Mouse (Mus musculus): ENCODE results near the gene Ttc29.

Gene Ttc29

DNA sequence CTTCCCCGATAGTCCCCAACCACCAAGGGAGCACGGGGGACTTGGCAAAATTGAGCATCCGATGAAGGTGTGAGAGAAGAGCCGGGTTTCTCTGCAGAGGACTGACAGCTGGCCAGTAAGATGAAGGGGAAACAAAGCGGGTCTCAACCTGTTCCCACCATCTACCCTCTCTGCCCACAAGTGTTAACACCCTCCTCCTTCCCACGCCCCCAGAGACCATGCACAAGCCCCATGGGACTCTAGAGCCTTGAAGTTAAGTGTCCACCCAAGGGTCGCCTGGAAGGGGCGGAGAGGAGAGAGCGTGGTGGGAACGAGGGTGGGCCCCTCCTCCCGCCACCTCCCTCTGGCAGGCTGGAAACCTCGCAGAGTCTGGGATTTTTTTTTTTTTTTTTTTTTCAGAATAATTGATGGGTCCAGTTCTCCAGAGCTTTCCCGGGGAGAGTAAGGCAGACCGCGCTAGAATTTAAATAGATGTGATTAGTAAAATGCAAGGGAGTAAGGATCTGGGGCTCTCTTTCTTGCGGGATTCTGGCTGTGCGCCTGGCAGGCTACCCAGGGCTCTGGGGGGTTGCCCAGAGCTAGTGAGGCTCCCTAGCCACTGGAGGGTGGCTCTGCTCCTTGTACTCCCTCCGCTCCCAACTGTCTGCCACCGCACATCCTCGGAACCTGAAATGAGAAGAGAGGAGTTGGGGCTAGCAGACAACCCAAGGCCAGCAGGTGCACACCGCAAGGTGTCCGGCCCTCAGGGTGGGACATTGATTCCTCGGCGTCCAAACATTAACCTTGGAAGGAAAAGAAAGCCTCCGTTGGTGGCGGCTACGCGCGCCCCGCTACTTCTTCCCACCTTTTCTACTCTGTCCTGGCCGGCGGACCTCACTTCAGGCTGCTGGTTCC, 214.0 kb downstream of the Ttc29 start:
- no peak for DNase-seq

DNA sequence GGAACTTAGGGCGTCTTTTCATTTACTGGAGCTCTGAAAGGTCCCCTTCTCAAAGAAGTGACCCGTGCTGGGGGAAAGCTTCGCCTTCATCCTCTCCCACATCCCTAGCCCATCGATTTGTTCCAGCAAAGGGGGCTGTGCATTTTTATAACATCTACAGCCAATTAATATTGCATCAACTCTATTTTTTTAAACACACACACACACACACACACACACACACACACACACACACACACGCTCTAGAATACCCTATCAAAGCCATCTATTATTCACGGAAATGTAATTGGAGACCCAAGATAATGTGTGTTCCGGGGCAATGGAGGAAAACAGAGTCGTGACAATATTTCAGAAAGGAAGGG, 214.7 kb downstream of the Ttc29 start:
- no peak for DNase-seq

- no peak for DNase-seq
Measured at GRCm38 (mm10) chr8:78428148-78428547, 215.1 kb downstream of the Ttc29 start.

DNA sequence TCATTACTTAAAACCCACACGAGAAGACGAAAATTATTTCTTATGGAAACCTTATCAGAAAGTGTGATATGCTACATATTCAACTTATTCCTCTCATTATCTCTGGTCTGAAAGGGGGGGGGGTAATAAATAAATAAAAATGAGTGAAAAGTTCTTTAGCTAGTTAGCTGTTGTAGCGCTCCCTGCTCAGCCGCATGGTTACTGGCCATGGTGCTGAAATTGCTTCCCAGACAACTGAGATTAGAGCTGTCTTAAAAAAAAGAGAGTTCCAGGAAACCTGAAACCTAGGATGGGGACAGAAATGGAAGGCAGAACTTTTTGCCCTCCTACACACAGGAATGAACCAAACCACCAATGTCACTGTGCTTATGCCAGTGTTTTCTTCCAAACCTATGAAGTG, 218.3 kb downstream of the Ttc29 start:
- DNase-seq, result no peak

DNA sequence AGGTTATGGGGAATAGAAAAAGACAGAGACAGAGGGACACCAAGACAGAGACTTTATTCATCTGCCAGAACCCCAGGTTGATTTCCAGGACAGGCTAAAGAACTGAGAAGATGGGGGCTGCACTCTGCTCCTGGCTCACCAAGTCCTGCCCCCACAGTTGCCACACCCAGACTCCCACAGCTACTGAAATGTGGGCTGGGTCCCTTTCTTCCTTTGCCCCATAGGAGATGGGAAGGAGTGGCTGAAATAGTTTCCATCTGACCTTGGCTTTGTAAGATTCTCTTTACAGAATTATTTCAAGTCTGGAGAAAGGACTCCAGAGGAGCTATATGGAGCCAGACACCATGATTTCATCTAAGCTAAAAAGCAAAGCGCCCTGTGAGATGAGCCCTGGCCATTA, 219.4 kb downstream of the Ttc29 start:
- no peak for DNase-seq

DNA sequence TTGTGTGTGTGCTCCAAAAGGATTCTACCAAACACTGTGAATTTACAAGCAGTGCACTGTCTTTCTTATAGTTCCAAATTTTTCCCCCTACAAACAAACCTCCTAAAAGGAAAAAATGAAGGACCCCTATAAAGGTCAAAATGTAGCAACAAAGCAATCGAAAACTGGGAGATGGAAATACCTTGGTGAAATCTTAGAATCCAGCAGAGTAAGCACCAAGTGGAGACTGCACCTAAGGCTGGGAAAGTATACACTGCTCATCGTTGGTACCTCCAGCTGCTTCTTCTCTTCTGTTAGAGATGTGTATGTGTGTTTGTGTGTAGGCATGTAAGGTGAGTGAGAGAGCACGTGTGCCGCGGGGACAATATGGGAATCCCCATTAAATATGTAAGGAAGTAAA, 220.2 kb downstream of the Ttc29 start:
- no peak for DNase-seq

DNA sequence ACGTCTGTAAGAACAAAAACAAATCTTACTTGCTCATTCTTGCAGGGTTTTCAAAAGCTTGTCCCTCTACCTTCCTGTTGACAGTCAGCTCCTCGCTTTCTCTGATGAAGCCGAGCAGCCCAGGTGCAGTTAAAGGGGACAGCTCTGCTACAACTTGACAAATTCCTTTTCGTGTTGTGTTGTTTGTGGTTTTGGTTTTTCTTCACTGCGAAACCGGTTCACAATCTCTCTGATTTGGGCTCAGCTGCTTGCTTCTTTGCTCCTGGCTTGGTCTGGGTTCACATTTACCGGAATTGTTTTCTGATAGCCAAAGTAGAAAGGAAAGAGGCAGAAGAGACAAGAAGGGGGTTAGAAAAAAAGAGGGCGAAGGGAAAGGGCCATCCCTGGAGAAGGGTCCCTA, 221.2 kb downstream of the Ttc29 start:
- DNase-seq, result no peak

- no peak for DNase-seq
Measured at GRCm38 (mm10) chr8:78434823-78435623, 221.9 kb downstream of the Ttc29 start.

DNA sequence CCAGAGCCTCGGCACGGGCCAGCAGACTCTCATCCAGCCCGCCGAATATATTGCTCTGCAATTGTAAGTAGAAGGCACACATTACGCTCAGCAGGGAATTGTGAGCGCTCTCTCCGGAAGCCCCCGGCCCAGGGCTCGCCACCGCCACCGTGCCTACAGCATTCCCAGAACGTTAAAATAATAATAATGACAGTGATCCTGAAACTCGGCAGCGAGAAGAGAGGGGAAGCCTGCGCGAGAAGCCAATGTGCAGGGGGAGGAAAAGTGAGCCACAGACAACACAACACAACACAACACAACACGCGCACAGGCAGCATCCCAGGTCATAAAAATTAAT, 222.5 kb downstream of the Ttc29 start:
- no peak for DNase-seq

GRCm38 (mm10) chr8:78436071-78436651, 223.1 kb downstream of the Ttc29 start, which contains the start of gene Pou4f2:
Pou4f2 (minus strand) TSS chr8:78436645.
- no peak for DNase-seq

DNA sequence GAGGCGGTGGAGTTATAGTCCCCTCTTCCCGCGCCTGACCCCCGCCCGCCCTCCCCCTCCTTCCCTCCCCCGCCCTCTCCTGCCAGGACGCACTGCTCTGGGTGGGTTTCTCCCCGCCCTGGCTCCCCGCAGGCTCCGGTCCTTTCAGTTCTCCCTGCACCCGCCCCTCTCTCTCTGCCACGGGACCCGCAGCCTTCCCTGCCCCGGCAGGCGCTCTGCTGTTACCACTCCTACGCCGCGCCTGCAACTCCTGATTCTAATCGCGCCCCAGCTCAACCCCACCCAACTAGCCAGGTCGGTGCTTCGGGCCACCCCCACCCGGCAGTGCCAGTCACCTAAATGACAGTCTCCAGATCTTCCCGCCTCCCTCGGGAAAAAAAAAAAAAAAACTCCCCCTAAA, 223.6 kb downstream of the Ttc29 start:
- no peak for DNase-seq

GRCm38 (mm10) chr8:78437140-78438045, 224.3 kb downstream of the Ttc29 start:
- no peak for DNase-seq

- no peak for DNase-seq
Measured at GRCm38 (mm10) chr8:78438121-78438520, 225.0 kb downstream of the Ttc29 start.

DNA sequence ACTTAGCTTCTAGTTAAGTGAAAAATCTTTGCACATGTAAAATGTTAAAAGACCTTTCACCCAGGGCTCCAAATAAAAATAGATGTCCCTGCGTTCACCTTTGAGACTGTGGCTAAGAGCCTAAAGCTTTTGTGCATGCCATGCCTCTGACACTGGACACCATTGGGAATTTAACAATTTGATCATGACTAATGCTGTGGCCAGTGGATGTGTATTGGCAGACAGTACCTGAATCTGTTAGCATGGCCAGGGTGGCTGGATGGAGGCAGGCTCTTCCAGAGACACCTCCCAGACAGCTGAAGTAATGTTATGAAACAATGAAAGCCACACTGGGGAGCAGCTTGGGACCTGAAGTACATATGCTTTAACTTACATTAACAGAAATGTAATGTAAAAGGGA, 229.7 kb downstream of the Ttc29 start:
- no peak for DNase-seq
